ENCODE assay signal across 24 mouse cellular contexts in genomic region chr16:94291141-94291540, GRCm38 (mm10). TPM values are rescaled to one million over a fixed set of nuclear protein-coding genes. Genes with fewer than 3 reads are reported as not detected.
DNase-seq lines count a peak whose midpoint lies in the region; ATAC-seq and TF ChIP-seq lines count a peak whose summit lies in the region.
"Had no signal": no experiment of that assay in that cellular context is flagged by ENCODE, and none has a peak within 500 bp of the region (broad histone marks: within the 10 kb centered on the region; RNA-seq: fewer than 3 reads in every experiment).

No protein-coding gene starts in this region.

- no peak for TF ChIP-seq CTCF in liver, adult 2 months (IDR thresholded peaks at IDR 0.05; ENCODE audit: low read depth, low read length)

- 23% methylated on average over 4 of the region's 4 CpGs for WGBS in liver, adult 2 months
- 78% methylated on average over 4 of the region's 4 CpGs for WGBS in liver, embryonic 11.5 days
- 61% methylated on average over 4 of the region's 4 CpGs for WGBS in liver, embryonic 15.5 days (ENCODE audit: insufficient replicate concordance)
- WGBS in liver, embryonic 12.5 days (ENCODE audit: insufficient replicate concordance) = 68% methylated on average over 4 of the region's 4 CpGs
- WGBS in liver, embryonic 16.5 days (ENCODE audit: insufficient replicate concordance) = 53% methylated on average over 4 of the region's 4 CpGs

- H3K4me2 ChIP-seq in liver, embryonic 11.5 days = no peak overlapping the region
- H3K4me2 ChIP-seq in liver, embryonic 15.5 days = no peak overlapping the region
- no peak overlapping the region for H3K4me2 ChIP-seq in liver, embryonic 12.5 days
- no peak overlapping the region for H3K4me2 ChIP-seq in liver, embryonic 16.5 days (ENCODE audit: low read depth, low read length)

- H3K27ac ChIP-seq in liver, adult 2 months (replicated peaks; ENCODE audit: insufficient read depth, low read depth, low read length) = peak overlapping the region; percentile 60
- no peak overlapping the region for H3K27ac ChIP-seq in liver, embryonic 11.5 days (ENCODE audit: low read depth, low read length)
- H3K27ac ChIP-seq in liver, embryonic 15.5 days (replicated peaks) = 0 out of 2 replicates have a peak overlapping the region, but pooled peaks have one; percentile 10
- no peak overlapping the region for H3K27ac ChIP-seq in liver, embryonic 12.5 days
- peak overlapping the region; percentile 23; the same call in 1 of the 2 replicates for H3K27ac ChIP-seq in liver, embryonic 16.5 days (ENCODE audit: low read length)
- H3K27ac ChIP-seq: embryonic facial prominence, embryonic 13.5 days; embryonic facial prominence, embryonic 15.5 days; forebrain, embryonic 12.5 days had no signal

- H3K36me3 ChIP-seq in liver, adult 2 months (ENCODE audit: control insufficient read depth, insufficient read depth, low read length) = no peaks in the 10 kb centered on the region
- H3K36me3 ChIP-seq in liver, embryonic 11.5 days (ENCODE audit: control insufficient read depth, insufficient read depth, low read length) = no peaks in the 10 kb centered on the region
- no peaks in the 10 kb centered on the region for H3K36me3 ChIP-seq in liver, embryonic 15.5 days (replicated peaks)
- no peaks in the 10 kb centered on the region for H3K36me3 ChIP-seq in liver, embryonic 12.5 days
- no peaks in the 10 kb centered on the region for H3K36me3 ChIP-seq in liver, embryonic 16.5 days (ENCODE audit: control insufficient read depth, insufficient read depth)
- H3K36me3 ChIP-seq: embryonic facial prominence, embryonic 13.5 days; embryonic facial prominence, embryonic 15.5 days; forebrain, embryonic 10.5 days; forebrain, embryonic 12.5 days had no signal

- H3K27me3 ChIP-seq in liver, adult 2 months (ENCODE audit: control insufficient read depth, insufficient read depth, low read length) = no peaks in the 10 kb centered on the region
- 0 out of 2 replicates have a peak, but pooled peaks cover 4% of the 10 kb centered on the region for H3K27me3 ChIP-seq in liver, embryonic 11.5 days (replicated peaks; ENCODE audit: control insufficient read depth, insufficient read depth, low read length)
- H3K27me3 ChIP-seq in liver, embryonic 15.5 days = peaks cover 9% of the 10 kb centered on the region
- peaks cover 23% of the 10 kb centered on the region; the same call in 1 of the 2 replicates for H3K27me3 ChIP-seq in liver, embryonic 12.5 days (replicated peaks)
- H3K27me3 ChIP-seq in liver, embryonic 16.5 days (ENCODE audit: control insufficient read depth, insufficient read depth, low read depth, low read length) = no peaks in the 10 kb centered on the region; the same call in 1 of the 2 replicates
- H3K27me3 ChIP-seq: embryonic facial prominence, embryonic 13.5 days; embryonic facial prominence, embryonic 15.5 days; forebrain, embryonic 12.5 days had no signal

- DNase-seq in liver, adult 2 months (ENCODE audit: extremely low read depth, low read depth, low spot score) = peak; percentile 83
- no peak for DNase-seq in liver, embryonic 11.5 days (ENCODE audit: low spot score)
- DNase-seq in yolk sac, embryonic 10.5 days (ENCODE audit: low spot score) = peak; percentile 70
- no peak for DNase-seq in gastrocnemius, adult 8-10 months (ENCODE audit: low spot score in 2 of 2)
- DNase-seq: adrenal gland, adult 8-10 months; adrenal gland, postnatal 14 days; adrenal gland, postnatal 36 days; cerebellum, adult 11 months; cerebellum, adult 18-20 months; cerebellum, adult 8-10 months; cerebellum, adult 9-11 months; cerebellum, postnatal 14 days; cerebellum, postnatal 36 days; embryo, embryonic 11 days had no signal

- no peak for ATAC-seq in liver, embryonic 11.5 days (replicated peaks; ENCODE audit: low FRiP score)
- ATAC-seq in liver, embryonic 15.5 days (ENCODE audit: insufficient read depth) = peak; percentile 52; the same call in 1 of the 2 replicates
- ATAC-seq in liver, embryonic 12.5 days = no peak
- peak; percentile 30; the same call in 1 of the 2 replicates for ATAC-seq in liver, embryonic 16.5 days (ENCODE audit: low read depth)
- no peak for ATAC-seq in cerebellum, adult (ENCODE audit: insufficient number of reproducible peaks, low FRiP score, low TSS enrichment)

- TF ChIP-seq POLR2A in liver, adult 2 months (IDR thresholded peaks at IDR 0.05; ENCODE audit: extremely low read depth, insufficient read depth, low read length) = no peak

- H3K9me3 ChIP-seq in liver, embryonic 11.5 days (ENCODE audit: control insufficient read depth, low read length) = no peaks in the 10 kb centered on the region
- no peaks in the 10 kb centered on the region for H3K9me3 ChIP-seq in liver, embryonic 15.5 days (replicated peaks)
- H3K9me3 ChIP-seq in liver, embryonic 12.5 days (replicated peaks) = no peaks in the 10 kb centered on the region
- no peaks in the 10 kb centered on the region for H3K9me3 ChIP-seq in liver, embryonic 16.5 days (replicated peaks; ENCODE audit: control insufficient read depth, low read length)
- H3K9me3 ChIP-seq: embryonic facial prominence, embryonic 13.5 days; embryonic facial prominence, embryonic 15.5 days; forebrain, embryonic 10.5 days; forebrain, embryonic 12.5 days had no signal

- H3K4me3 ChIP-seq in liver, adult 2 months (ENCODE audit: insufficient read depth, low read depth, low read length) = no peak overlapping the region
- no peak overlapping the region for H3K4me3 ChIP-seq in liver, embryonic 11.5 days (ENCODE audit: low read depth, low read length)
- H3K4me3 ChIP-seq in liver, embryonic 15.5 days (replicated peaks) = no peak overlapping the region
- no peak overlapping the region for H3K4me3 ChIP-seq in liver, embryonic 12.5 days
- no peak overlapping the region for H3K4me3 ChIP-seq in liver, embryonic 16.5 days (ENCODE audit: low read depth, low read length)

- peaks cover 15% of the 10 kb centered on the region for H3K4me1 ChIP-seq in liver, adult 2 months (ENCODE audit: control insufficient read depth, insufficient read depth, low read length)
- H3K4me1 ChIP-seq in liver, embryonic 11.5 days (replicated peaks; ENCODE audit: control insufficient read depth, insufficient read depth, low read length) = no peaks in the 10 kb centered on the region; the same call in 1 of the 2 replicates
- H3K4me1 ChIP-seq in liver, embryonic 15.5 days (replicated peaks) = peaks cover 22% of the 10 kb centered on the region
- H3K4me1 ChIP-seq in liver, embryonic 12.5 days = peaks cover 26% of the 10 kb centered on the region
- peaks cover 10% of the 10 kb centered on the region for H3K4me1 ChIP-seq in liver, embryonic 16.5 days (ENCODE audit: control insufficient read depth, low read depth, low read length)

- H3K79me2 ChIP-seq in liver, adult 2 months (ENCODE audit: control insufficient read depth, insufficient read depth, low read length) = no peaks in the 10 kb centered on the region

- H3K9ac ChIP-seq in liver, adult 2 months (ENCODE audit: low read depth, low read length) = no peak overlapping the region
- no peak overlapping the region for H3K9ac ChIP-seq in liver, embryonic 11.5 days (ENCODE audit: low read depth, low read length)
- no peak overlapping the region for H3K9ac ChIP-seq in liver, embryonic 15.5 days
- no peak overlapping the region for H3K9ac ChIP-seq in liver, embryonic 12.5 days
- H3K9ac ChIP-seq in liver, embryonic 16.5 days (ENCODE audit: low read depth, low read length) = no peak overlapping the region

RNA-seq across cellular contexts. Expression of gene Hlcs, which starts 22.2 kb away (rescaled TPM):
- total RNA-seq in liver, adult 2 months (2014; rRNA removed) = 6.0 and 6.4 TPM in 2 replicates
- polyA plus RNA-seq in liver, adult 2 months (2012; rRNA removed) = 6.4 and 7.2 TPM in 2 replicates
- polyA plus RNA-seq in liver, embryonic 11.5 days (2014; fragmentation: Nextera tagmentation; extraction: Ambion mirVana) = 7.1 and 7.4 TPM in 2 replicates
- 2.1 and 2.5 TPM in 2 replicates for polyA plus RNA-seq in liver, embryonic 15.5 days (2015; fragmentation: Nextera tagmentation; extraction: Ambion mirVana)
- polyA plus RNA-seq in liver, embryonic 12.5 days (2016; fragmentation: Nextera tagmentation; extraction: Ambion mirVana) = 4.4 and 4.9 TPM in 2 replicates
- polyA plus RNA-seq in liver, embryonic 16.5 days (2015; fragmentation: Nextera tagmentation; extraction: Ambion mirVana) = 2.2 and 2.3 TPM in 2 replicates
- 10 to 100 TPM in 2 of 4 experiments, 1 to 10 TPM in 2; 7.9 to 10.8 (median 9.8) TPM for total RNA-seq in gastrocnemius, adult 8-10 months (2022)

RNA-seq across cellular contexts. Expression of gene Ripply3, which starts 37.1 kb away (rescaled TPM):
- total RNA-seq in liver, adult 2 months (2014; rRNA removed) = 0.74 and 1.6 TPM in 2 replicates
- 0.99 and 1.1 TPM in 2 replicates for polyA plus RNA-seq in liver, adult 2 months (2012; rRNA removed)
- polyA plus RNA-seq in liver, embryonic 11.5 days (2014; fragmentation: Nextera tagmentation; extraction: Ambion mirVana) = 4.7 and 5.2 TPM in 2 replicates
- 1.7 and 1.9 TPM in 2 replicates for polyA plus RNA-seq in liver, embryonic 15.5 days (2015; fragmentation: Nextera tagmentation; extraction: Ambion mirVana)
- polyA plus RNA-seq in liver, embryonic 12.5 days (2016; fragmentation: Nextera tagmentation; extraction: Ambion mirVana) = 2.4 and 3.1 TPM in 2 replicates
- polyA plus RNA-seq in liver, embryonic 16.5 days (2015; fragmentation: Nextera tagmentation; extraction: Ambion mirVana) = 1.7 and 1.9 TPM in 2 replicates
- under 1 TPM; 0.49 to 0.85 (median 0.74) TPM for total RNA-seq in gastrocnemius, adult 8-10 months (2022)
- total RNA-seq: common myeloid progenitor, adult 5-6 weeks had no signal
- polyA plus RNA-seq: erythroblast, embryonic 14.5 days had no signal

Comparison
In these comparisons a context has a peak if more than half of its experiments do, and no peak if none do; other contexts are left out.
1. DNase-seq: peak in liver, adult 2 months (single experiment) and yolk sac, embryonic 10.5 days (single experiment); none in liver, embryonic 11.5 days (single experiment) and gastrocnemius, adult 8-10 months (0 of 2).
2. H3K27ac ChIP-seq: peak in liver, adult 2 months (single experiment), liver, embryonic 15.5 days (single experiment) and liver, embryonic 16.5 days (single experiment); none in liver, embryonic 11.5 days (single experiment) and liver, embryonic 12.5 days (single experiment).
3. ATAC-seq: peak in liver, embryonic 15.5 days (single experiment) and liver, embryonic 16.5 days (single experiment); none in liver, embryonic 11.5 days (single experiment), liver, embryonic 12.5 days (single experiment) and cerebellum, adult (single experiment).